Mouse (Mus musculus) liver, adult 2 months (tissue): ENCODE data around the gene Duxbl2. TPM values are rescaled to one million over a fixed set of nuclear protein-coding genes. Genes with fewer than 3 reads are reported as not detected.
"Not testable (repeated sequence)": the region's sequence is repeated elsewhere in the genome, so short reads cannot be mapped to it uniquely, and the experiment has no call there.

Experiments used
- DNase-seq: peaks from one replicate; pipeline ENCODE4 v3.0.0-alpha.2; 2011; ENCODE audit warnings: low read depth, low spot score; ENCODE audit errors: extremely low read depth
- H3K27ac ChIP-seq: fragments of 200-500 bp; replicated peaks from 2 replicates; pipeline ENCODE4 v1.5.1; 2012; ENCODE audit warnings: low read depth, mild to moderate bottlenecking, control low read depth, inconsistent platforms, low read length; ENCODE audit not compliant: insufficient read depth
- H3K27me3 ChIP-seq: fragments of 200-500 bp; 2 replicates; pipeline ENCODE4 v1.6.1; 2012; ENCODE audit warnings: mild to moderate bottlenecking, moderate library complexity, low read length, inconsistent platforms; ENCODE audit not compliant: control insufficient read depth, insufficient read depth
- H3K36me3 ChIP-seq: fragments of 200-500 bp; 2 replicates; pipeline ENCODE4 v1.6.1; 2012; ENCODE audit warnings: low read length, inconsistent platforms; ENCODE audit not compliant: control insufficient read depth, insufficient read depth
- H3K4me1 ChIP-seq: fragments of 200-500 bp; 2 replicates; pipeline ENCODE4 v1.6.1; 2011; ENCODE audit warnings: low read length; ENCODE audit not compliant: control insufficient read depth, insufficient read depth
- H3K4me3 ChIP-seq: fragments of 200-500 bp; 2 replicates; pipeline ENCODE4 v1.5.1; 2011; ENCODE audit warnings: low read depth, mild to moderate bottlenecking, control low read depth, low read length, moderate library complexity; ENCODE audit not compliant: insufficient read depth
- H3K79me2 ChIP-seq: fragments of 200-500 bp; 2 replicates; pipeline ENCODE4 v1.6.1; 2012; ENCODE audit warnings: inconsistent platforms, mild to moderate bottlenecking, low read length, moderate library complexity; ENCODE audit not compliant: control insufficient read depth, insufficient read depth
- H3K9ac ChIP-seq: fragments of 200-500 bp; 2 replicates; pipeline ENCODE4 v1.6.1; 2012; ENCODE audit warnings: low read depth, mild to moderate bottlenecking, control low read depth, inconsistent platforms, low read length
- WGBS: fragments of 180-500 bp; shearing (Covaris S2); methylation state at CpG from one replicate; pipeline ENCODE4 v1.1.7; 2018; 5-methylcytosine and 5-hydroxymethylcytosine counted together
- polyA plus RNA-seq: library from polyadenylated mRNA; depleted of rRNA; stranded (reverse); fragments of >200 nt; gene quantifications from 2 replicates; pipeline ENCODE4 v1.2.3, GENCODE M21; 2012; rRNA removed
- total RNA-seq: library from RNA; depleted of rRNA; stranded (reverse); fragments of >200 nt; gene quantifications from 2 replicates; pipeline ENCODE4 v1.2.3, GENCODE M21; 2014; rRNA removed

The Duxbl2 gene
- total RNA-seq (not detected in 2 replicates), polyA plus RNA-seq (not detected in 2 replicates)

DNA sequence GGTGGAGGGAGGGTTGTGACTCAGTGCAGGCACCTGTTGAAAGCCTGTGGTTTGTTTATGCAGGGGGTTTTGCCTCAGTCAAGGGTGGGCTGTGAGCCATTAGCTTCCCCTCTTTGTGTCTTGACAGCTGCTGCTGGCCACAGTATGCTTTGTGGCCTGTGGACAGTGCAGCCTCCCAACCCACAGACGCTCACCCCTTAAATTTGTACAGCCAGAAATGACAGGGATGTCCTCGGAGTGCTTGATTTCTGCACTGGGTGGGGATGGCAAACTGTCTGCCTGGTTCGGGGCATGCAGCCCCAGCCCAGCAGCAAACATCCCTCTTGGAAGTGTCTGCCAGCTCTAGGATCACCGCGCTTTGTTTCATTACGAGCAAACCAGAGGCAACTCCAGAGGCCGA lies at the start of gene Duxbl2:
TSS of gene Duxbl2 (plus strand) at position 200 of the 400 bp plus-strand sequence.
- not testable (repeated sequence) for H3K79me2 ChIP-seq, H3K36me3 ChIP-seq, H3K27me3 ChIP-seq, DNase-seq, H3K9ac ChIP-seq, H3K27ac ChIP-seq, H3K4me1 ChIP-seq, H3K4me3 ChIP-seq
- WGBS = no CpG with 5 or more reads among the region's 7 CpGs

DNA sequence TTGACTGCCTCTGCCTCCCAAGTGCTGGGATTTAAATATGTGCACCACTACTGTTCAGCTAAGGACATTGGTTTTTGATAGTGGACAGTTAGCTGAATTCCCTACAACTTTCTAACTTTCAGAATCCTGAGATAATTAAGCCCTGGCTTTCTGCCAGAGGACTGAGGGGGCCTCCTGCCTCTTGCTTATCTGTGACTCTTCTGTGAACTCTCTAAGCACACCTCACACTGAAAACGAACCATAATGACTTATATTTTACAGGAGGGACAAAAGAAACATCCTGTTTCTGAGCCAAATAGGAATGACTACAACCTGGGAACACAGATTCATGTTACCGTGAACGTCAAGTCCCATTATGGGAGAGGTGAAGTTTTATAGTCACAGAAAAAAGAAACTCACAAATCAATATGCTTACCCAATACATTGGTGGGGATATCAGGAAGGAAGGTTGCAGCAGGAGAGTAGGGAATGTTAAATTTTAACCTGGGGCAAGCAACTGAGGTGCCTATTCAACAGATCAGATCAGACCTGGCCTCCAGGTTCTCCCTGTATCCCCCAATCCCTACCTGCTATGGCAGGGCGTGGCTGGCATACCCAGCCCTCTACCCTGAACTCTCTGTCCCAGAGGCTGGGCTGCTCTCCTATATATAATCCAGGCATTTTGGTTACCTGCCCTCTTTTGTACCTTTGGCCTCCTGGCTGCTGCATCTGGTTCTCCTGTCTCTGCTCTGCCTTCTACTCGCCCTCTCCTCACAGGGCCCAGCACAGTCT lies 41.3 kb upstream of the Duxbl2 start:
- WGBS = no CpG with 5 or more reads among the region's 5 CpGs
- H3K79me2 ChIP-seq, H3K27ac ChIP-seq: not testable (repeated sequence)

DNA sequence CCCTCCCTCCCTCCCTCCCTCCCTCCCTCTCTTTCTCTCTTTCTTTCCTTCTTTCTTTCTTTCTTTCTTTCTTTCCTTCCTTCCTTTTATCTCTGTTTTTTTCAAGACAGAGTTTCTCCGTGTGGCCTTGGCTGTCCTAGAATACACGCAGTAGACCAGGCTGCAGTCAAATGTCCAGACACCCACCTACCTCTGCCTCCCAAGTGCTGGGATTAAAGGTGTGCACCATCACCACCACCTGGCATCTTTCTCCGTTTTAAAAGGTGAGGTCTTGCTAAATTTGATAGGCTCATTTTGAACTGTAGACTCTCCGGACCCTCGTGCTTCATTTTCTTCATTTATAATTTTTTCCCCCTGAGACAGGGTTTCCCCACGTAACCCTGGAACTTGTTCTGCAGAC lies 36.9 kb upstream of the Duxbl2 start, which contains the start of gene Cphx2:
TSS of gene Cphx2 (plus strand) at position 301 of the 400 bp plus-strand sequence.
- H3K27me3 ChIP-seq, H3K4me3 ChIP-seq, H3K27ac ChIP-seq, DNase-seq, H3K9ac ChIP-seq, H3K4me1 ChIP-seq, H3K36me3 ChIP-seq, H3K79me2 ChIP-seq: not testable (repeated sequence)
- WGBS = no CpG with 5 or more reads among the region's 6 CpGs

More for the DNA sequence above, 41.3 kb upstream of the Duxbl2 start:
- not testable (repeated sequence) for H3K4me1 ChIP-seq, DNase-seq, H3K36me3 ChIP-seq, H3K27me3 ChIP-seq, H3K4me3 ChIP-seq, H3K9ac ChIP-seq

DNA sequence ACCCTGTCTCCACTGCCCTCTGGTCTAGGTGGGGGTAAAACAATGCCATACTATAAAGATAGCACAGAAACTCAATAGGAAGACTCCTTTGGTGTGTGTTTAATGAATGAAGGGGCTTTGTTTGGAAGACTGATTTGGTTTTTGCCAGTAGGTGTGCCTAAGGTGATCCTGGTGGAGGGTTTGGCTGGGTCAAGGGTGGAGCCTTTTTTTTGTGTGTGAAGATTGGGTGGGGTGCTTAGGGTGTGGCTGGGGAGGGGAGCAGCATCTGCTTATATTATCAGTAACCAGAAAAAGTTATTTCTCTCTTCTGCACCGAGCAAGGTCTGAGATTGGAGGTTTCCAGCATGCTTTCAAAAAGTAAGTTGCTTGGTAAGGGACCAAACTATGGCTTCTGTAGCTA lies 36.2 kb upstream of the Duxbl2 start, which contains the start of gene Cphx3:
TSS of gene Cphx3 (plus strand) at position 301 of the 400 bp plus-strand sequence.
- H3K9ac ChIP-seq, H3K79me2 ChIP-seq, H3K27ac ChIP-seq, H3K4me3 ChIP-seq, H3K27me3 ChIP-seq, H3K4me1 ChIP-seq, DNase-seq, H3K36me3 ChIP-seq: not testable (repeated sequence)
- WGBS = no CpG with 5 or more reads among the region's 1 CpGs

DNA sequence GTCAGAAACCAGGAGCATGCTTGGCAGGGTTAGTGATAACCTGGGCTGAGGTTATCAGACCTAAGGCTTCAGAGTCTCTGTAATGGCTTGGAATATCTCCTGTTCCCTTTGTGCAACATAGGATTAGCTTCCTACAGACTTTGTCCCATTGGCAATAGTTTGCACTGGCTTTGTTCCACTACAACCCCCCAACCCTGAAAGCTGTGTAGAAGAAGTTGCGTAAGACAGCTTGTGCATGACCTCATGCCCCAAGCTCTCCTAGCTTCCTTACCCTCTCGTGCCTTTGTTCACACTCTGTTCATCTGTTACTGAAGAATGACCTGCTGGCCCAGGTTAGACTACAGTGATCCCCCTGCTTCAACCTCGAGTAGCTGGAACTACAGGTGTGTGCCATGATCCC lies 20.5 kb upstream of the Duxbl2 start:
- not testable (repeated sequence) for DNase-seq, H3K4me3 ChIP-seq, H3K27ac ChIP-seq, H3K4me1 ChIP-seq, H3K79me2 ChIP-seq, H3K9ac ChIP-seq, H3K27me3 ChIP-seq, H3K36me3 ChIP-seq
- WGBS = no CpG with 5 or more reads among the region's 3 CpGs

DNA sequence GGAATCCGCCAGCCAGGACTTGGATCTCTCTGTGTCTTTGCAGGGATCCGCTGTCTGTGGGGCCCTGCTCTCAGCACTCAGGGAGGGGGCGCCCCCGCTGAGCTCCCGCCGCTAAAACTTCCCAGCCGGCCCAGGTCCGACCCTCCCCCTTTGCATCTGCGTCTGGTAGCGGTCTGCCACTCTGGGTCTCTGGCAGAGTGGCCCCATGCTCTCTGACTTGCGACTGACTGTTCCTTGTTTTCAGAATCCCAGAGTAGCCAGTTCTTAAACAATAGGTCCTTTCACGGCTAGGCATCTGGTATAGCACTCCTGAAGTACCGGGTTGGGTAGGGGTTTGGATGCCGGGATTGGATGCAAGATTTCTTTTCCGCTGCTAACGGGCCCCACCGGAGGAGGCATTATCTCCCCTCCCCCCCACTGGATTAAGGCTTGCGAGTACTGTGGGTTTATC lies 426 bp downstream of the Duxbl2 start:
- not testable (repeated sequence) for H3K79me2 ChIP-seq, H3K4me1 ChIP-seq, H3K9ac ChIP-seq, H3K4me3 ChIP-seq, H3K27ac ChIP-seq, DNase-seq, H3K36me3 ChIP-seq, H3K27me3 ChIP-seq
- WGBS = no CpG with 5 or more reads among the region's 18 CpGs

DNA sequence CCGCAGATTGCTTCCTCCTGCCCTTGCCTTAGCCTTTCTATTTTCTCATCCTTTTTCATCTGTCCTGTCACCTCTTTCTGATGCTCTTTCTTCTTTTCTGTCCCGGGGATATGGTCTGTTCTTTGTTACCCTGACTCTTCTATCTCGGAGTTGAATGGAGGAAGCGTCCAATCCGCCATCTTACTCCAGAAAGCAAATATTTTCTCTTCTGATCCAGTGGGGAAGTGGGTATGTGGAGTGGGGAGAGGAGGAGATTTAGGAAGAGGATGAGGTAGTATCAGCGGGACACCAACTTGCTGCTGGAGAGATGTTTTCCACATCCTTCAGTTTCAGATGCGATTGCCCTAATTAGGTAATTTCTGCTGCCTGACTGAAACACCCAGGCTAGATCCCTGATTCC lies 946 bp downstream of the Duxbl2 start:
- not testable (repeated sequence) for H3K36me3 ChIP-seq, DNase-seq, H3K27ac ChIP-seq, H3K4me3 ChIP-seq, H3K27me3 ChIP-seq, H3K79me2 ChIP-seq, H3K4me1 ChIP-seq, H3K9ac ChIP-seq
- no CpG with 5 or more reads among the region's 7 CpGs for WGBS

DNA sequence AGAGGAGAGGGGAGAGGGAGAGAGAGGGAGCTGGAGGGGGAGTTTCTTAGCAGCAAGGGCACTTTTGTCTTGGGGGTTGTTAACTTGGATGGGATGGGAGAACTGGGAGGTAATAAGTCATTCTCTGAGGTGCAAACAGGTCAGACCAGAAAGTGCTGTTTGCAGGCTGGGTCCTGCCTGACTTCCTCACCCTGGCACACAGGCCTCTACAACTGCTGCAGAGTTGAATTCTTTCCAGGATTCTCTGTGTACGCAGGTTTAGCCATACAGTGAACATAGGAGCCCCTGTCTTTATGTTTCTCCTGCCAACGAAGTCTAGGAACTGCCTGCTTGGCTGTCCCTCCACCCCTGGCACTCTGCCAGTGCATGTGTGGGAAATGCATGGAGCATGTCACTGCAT lies 28.9 kb downstream of the Duxbl2 start:
- not testable (repeated sequence) for H3K9ac ChIP-seq, H3K27me3 ChIP-seq, DNase-seq, H3K4me1 ChIP-seq, H3K36me3 ChIP-seq, H3K4me3 ChIP-seq, H3K27ac ChIP-seq, H3K79me2 ChIP-seq
- no CpG with 5 or more reads among the region's 2 CpGs for WGBS

DNA sequence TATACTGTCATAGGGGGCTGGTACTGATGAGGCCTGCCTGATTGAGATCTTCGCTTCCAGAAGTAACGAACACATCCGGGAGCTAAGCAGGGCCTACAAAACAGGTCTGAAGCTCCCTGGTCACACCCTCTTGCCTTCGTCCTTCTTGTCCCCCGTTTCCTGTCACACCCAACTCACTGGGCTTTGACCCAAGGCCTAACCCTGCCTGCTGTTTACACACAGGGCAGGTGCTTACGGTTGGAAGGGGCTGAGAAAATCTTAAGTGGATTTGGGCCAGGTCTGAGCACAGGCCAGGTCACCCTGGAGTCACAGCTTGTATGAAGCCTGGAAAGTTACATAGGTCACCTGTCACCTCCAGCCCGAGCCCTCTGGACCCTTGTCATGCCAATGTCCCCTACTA lies 37.9 kb downstream of the Duxbl2 start:
- WGBS = no CpG with 5 or more reads among the region's 7 CpGs
- H3K36me3 ChIP-seq, DNase-seq: not testable (repeated sequence)

More for the DNA sequence above, 37.9 kb downstream of the Duxbl2 start:
- not testable (repeated sequence) for H3K4me1 ChIP-seq, H3K4me3 ChIP-seq, H3K79me2 ChIP-seq, H3K27me3 ChIP-seq, H3K27ac ChIP-seq, H3K9ac ChIP-seq
